Mouse (Mus musculus): ENCODE data around the gene Arl11. TPM values are rescaled to one million over a fixed set of nuclear protein-coding genes. Genes with fewer than 3 reads are reported as not detected.

Gene Arl11
- total RNA-seq (2023): 1.8 TPM

DNA sequence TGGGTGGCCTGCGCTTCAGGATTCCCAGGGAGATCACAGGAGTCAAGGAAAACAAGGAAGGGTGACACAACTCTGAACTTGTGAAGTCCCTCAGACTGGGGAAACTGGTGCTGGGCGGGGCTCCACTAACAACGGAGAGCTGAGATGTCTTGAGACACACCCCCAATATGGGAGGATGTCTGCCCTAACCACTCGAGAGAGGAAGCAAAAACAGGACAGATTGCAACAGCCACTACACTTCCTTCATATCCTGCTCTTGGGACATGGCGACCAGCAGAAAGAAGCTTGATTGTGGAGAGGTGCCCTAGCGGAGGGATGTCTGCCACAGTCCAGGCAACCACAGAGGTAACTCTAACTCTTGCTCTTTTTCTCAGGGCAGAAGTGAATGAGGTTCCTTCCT is at the start of gene Arl11:
Gene Arl11 (plus strand): TSS at position 161 of the 400 bp plus-strand sequence.

DNA sequence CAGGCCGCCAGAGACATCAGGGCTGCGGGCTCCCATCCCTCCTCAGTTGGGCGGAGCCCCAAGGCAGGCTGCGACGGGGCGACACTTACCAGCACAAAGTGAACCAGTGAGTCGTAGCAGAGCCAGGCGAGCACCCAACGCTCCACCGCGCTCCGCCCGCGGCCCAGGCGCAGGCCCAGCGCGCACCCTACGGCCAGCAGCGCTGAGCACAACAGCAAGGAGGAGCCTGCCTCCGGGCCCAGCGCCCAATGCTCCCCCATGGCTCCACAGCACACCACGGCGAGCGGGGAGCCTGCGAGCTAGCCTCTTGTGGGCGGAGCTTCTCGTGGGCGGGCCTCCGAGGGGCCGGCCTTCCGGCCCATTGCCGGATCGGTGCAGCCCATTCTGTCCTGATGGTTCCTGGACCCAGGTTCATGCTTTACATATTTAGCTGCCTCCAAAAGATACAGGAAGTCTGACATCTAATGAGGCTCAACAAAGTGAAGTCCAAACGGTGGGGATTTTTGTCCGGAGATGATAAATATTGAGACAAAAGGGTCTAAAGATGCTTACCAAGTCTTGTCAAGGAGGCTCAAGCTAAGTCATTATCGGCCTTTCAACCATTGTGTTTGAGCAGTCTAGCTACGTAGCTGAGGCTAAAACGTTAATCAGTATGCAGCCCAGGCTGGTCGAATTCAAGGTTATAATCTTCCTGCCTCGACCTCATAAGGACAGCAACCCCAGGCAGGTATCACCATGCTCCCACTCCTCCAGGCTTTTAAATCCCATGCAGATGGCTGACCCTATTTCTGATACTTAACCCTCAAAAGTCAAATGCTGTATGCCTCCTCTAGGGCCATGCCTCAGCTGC is 50.8 kb downstream of the Arl11 start, which contains the start of gene Ebpl:
Gene Ebpl (minus strand): TSS at position 309 of the 850 bp plus-strand sequence.

Other genes with a start within 250 kb of the Arl11 start
- 29.6 TPM for gene Sacs, start 171.3 kb upstream of the Arl11 start, total RNA-seq (2023)
- not detected for gene Sgcg, start 51.3 kb upstream of the Arl11 start, total RNA-seq (2023)
- gene Ebpl, start 50.7 kb downstream of the Arl11 start, total RNA-seq (2023): 3.8 TPM
- gene Kpna3, start 130.1 kb downstream of the Arl11 start, total RNA-seq (2023): 24.4 TPM
- 8.0 TPM for gene Spryd7, start 247.1 kb downstream of the Arl11 start, total RNA-seq (2023)